Mouse (Mus musculus) urinary bladder, postnatal 36 days (tissue): ENCODE results near the gene Rbbp8nl.

Source experiments
- DNase-seq, 2 experiments: peaks; one replicate each; pipeline ENCODE4 v3.0.0; 2022; ENCODE audit warnings: low spot score in 2 of 2, mixed read lengths in 1 of 2

Gene Rbbp8nl

GRCm38 (mm10) chr2:180229129-180229528, 60.5 kb downstream of the Rbbp8nl start:
- no peak for DNase-seq

GRCm38 (mm10) chr2:180228592-180228991, 61.1 kb downstream of the Rbbp8nl start:
- no peak for DNase-seq

GRCm38 (mm10) chr2:180228060-180228458, 61.6 kb downstream of the Rbbp8nl start:
- no peak for DNase-seq
